ENCODE assay signal across 23 mouse cellular contexts in genomic region chr9:5311435-5311834, GRCm38 (mm10). TPM values are rescaled to one million over a fixed set of nuclear protein-coding genes. Genes with fewer than 3 reads are reported as not detected.
DNase-seq lines count a peak whose midpoint lies in the region; ATAC-seq and TF ChIP-seq lines count a peak whose summit lies in the region.
"Had no signal": no experiment of that assay in that cellular context is flagged by ENCODE, and none has a peak within 500 bp of the region (broad histone marks: within the 10 kb centered on the region; RNA-seq: fewer than 3 reads in every experiment).

No protein-coding gene starts in this region.

- H3K27me3 ChIP-seq in megakaryocyte, embryonic 14.5 days (replicated peaks), result no peaks in the 10 kb centered on the region
- H3K27me3 ChIP-seq: forebrain, embryonic 12.5 days; liver, embryonic 12.5 days; neural tube, embryonic 12.5 days had no signal

- H3K4me1 ChIP-seq in megakaryocyte, embryonic 14.5 days, result peaks cover 17% of the 10 kb centered on the region
- H3K4me1 ChIP-seq: forebrain, embryonic 12.5 days; liver, embryonic 12.5 days; neural tube, embryonic 12.5 days had no signal

- H3K36me3 ChIP-seq in megakaryocyte, embryonic 14.5 days (replicated peaks; ENCODE audit: low read length), result no peaks in the 10 kb centered on the region
- H3K36me3 ChIP-seq: forebrain, embryonic 12.5 days; liver, embryonic 12.5 days; neural tube, embryonic 12.5 days had no signal

- no peak for DNase-seq in gastrocnemius, adult 2 months
- DNase-seq in gastrocnemius, postnatal 25 days, result no peak
- peak; percentile 67 for DNase-seq in induced T-regulatory cell, adult 2 months (ENCODE audit: low read depth)
- DNase-seq in right cerebral cortex, postnatal 14 days, result no peak
- DNase-seq in cerebellum, adult 9-11 months, result no peak
- DNase-seq in layer of hippocampus, postnatal 10 days (ENCODE audit: low spot score in 2 of 2), result no peak
- DNase-seq: adrenal gland, postnatal 36 days; cerebellum, postnatal 14 days; kidney, adult 11 months; kidney, postnatal 14 days; lung, embryonic 14.5 days; right cerebral cortex, postnatal 4 days; thymus, postnatal 4 days had no signal

- no peak for TF ChIP-seq CTCF in gastrocnemius, adult 2 months (IDR thresholded peaks at IDR 0.05)

- no peaks in the 10 kb centered on the region for H3K9me3 ChIP-seq in megakaryocyte, embryonic 14.5 days
- H3K9me3 ChIP-seq: forebrain, embryonic 12.5 days; liver, embryonic 12.5 days; neural tube, embryonic 12.5 days had no signal

- no peak for ATAC-seq in megakaryocyte, adult 5-6 weeks (ENCODE audit: poor library complexity, severe bottlenecking)
- ATAC-seq: liver, embryonic 12.5 days had no signal

- intact Hi-C loops in gastrocnemius, adult 2 months (cut with DNase I), result no loop called here

- H3K27ac ChIP-seq in gastrocnemius, adult 2 months, result peak overlapping the region; percentile 43; the same call in 1 of the 2 replicates
- H3K27ac ChIP-seq: forebrain, embryonic 12.5 days; hindbrain, embryonic 14.5 days; liver, embryonic 12.5 days; neural tube, embryonic 12.5 days had no signal

- H3K4me3 ChIP-seq in gastrocnemius, adult 2 months, result no peak overlapping the region
- H3K4me3 ChIP-seq in megakaryocyte, embryonic 14.5 days (replicated peaks), result peak overlapping the region; percentile 50
- H3K4me3 ChIP-seq: forebrain, embryonic 12.5 days; liver, embryonic 12.5 days; neural tube, embryonic 12.5 days had no signal

RNA-seq across cellular contexts. Expression of gene Casp4, which starts 2.8 kb away (rescaled TPM):
- 1 to 10 TPM in 1 of 2 experiments, under 1 TPM in 1; 0.59 to 1.7 TPM for total RNA-seq in gastrocnemius, adult 2 months (2021)
- 1 to 10 TPM in 1 of 2 experiments, under 1 TPM in 1; 0.74 to 1.7 TPM for total RNA-seq in gastrocnemius, postnatal 25 days (2021)
- 3.7 and 8.7 TPM in 2 replicates for polyA plus RNA-seq in megakaryocyte, embryonic 14.5 days (2012; ENCODE audit: insufficient read depth, low replicate concordance)
- 36.7 and 46.9 TPM in 2 replicates for total RNA-seq in megakaryocyte, adult 5-6 weeks (2015)
- 31.6 and 42.1 TPM in 2 replicates for total RNA-seq in megakaryocyte, adult 5-6 weeks (2017)
- total RNA-seq in layer of hippocampus, postnatal 10 days (2021), result under 1 TPM; 0.69 to 0.76 TPM
- total RNA-seq: midbrain, postnatal 0 days had no signal

RNA-seq across cellular contexts. Expression of gene Casp1, which starts 13.1 kb away (rescaled TPM):
- total RNA-seq in gastrocnemius, adult 2 months (2021), result under 1 TPM; 0.15 to 0.36 TPM
- under 1 TPM; 0.36 to 0.59 TPM for total RNA-seq in gastrocnemius, postnatal 25 days (2021)
- polyA plus RNA-seq in megakaryocyte, embryonic 14.5 days (2012; ENCODE audit: insufficient read depth, low replicate concordance), result 1.1 TPM in 1 of 2 replicates, not detected in the other
- 132 and 154 TPM in 2 replicates for total RNA-seq in megakaryocyte, adult 5-6 weeks (2015)
- 99.5 and 118 TPM in 2 replicates for total RNA-seq in megakaryocyte, adult 5-6 weeks (2017)
- 1 to 10 TPM; 2.7 to 2.9 TPM for total RNA-seq in layer of hippocampus, postnatal 10 days (2021)

RNA-seq across cellular contexts. Expression of gene Casp12, which starts 33.8 kb away (rescaled TPM):
- 1 to 10 TPM; 9.1 to 9.4 TPM for total RNA-seq in gastrocnemius, adult 2 months (2021)
- total RNA-seq in gastrocnemius, postnatal 25 days (2021), result 1 to 10 TPM; 6.8 to 7.0 TPM
- polyA plus RNA-seq in megakaryocyte, embryonic 14.5 days (2012; ENCODE audit: insufficient read depth, low replicate concordance), result 0.17 TPM in 1 of 2 replicates, not detected in the other
- total RNA-seq in megakaryocyte, adult 5-6 weeks (2015), result 0.18 and 0.39 TPM in 2 replicates
- total RNA-seq in megakaryocyte, adult 5-6 weeks (2017), result 0.41 and 0.59 TPM in 2 replicates
- total RNA-seq in layer of hippocampus, postnatal 10 days (2021), result 1 to 10 TPM; 1.5 to 1.8 TPM
- total RNA-seq: megakaryocyte-erythroid progenitor cell, adult 5-6 weeks; MEL had no signal
- polyA plus RNA-seq: forebrain, embryonic 12.5 days; limb, embryonic 11.5 days; liver, embryonic 12.5 days had no signal

Comparison
In these comparisons a context has a peak if more than half of its experiments do, and no peak if none do; other contexts are left out.
1. RNA of gene Casp4, which starts 2.8 kb away (total RNA-seq): 31.6 to 46.9 TPM in megakaryocyte, adult 5-6 weeks; 0.59 to 1.7 TPM in gastrocnemius, adult 2 months, 0.74 to 1.7 TPM in gastrocnemius, postnatal 25 days and 0.69 to 0.76 TPM in layer of hippocampus, postnatal 10 days; every median in the first group is over 10 times any median in the second.
2. RNA of gene Casp1, which starts 13.1 kb away (total RNA-seq): 99.5 to 154 TPM in megakaryocyte, adult 5-6 weeks; 2.7 to 2.9 TPM in layer of hippocampus, postnatal 10 days, 0.36 to 0.59 TPM in gastrocnemius, postnatal 25 days and 0.15 to 0.36 TPM in gastrocnemius, adult 2 months; every median in the first group is over 10 times any median in the second.